Mouse (Mus musculus) inflammation-experienced regulatory T-cells, adult 16 weeks (primary cell): ENCODE measurements around the gene Olfr453. TPM values are rescaled to one million over a fixed set of nuclear protein-coding genes. Genes with fewer than 3 reads are reported as not detected.

ENCODE experiments used
- polyA plus RNA-seq: library from polyadenylated mRNA; unstranded; fragments of 100-300 nt; shearing (Covaris generic); gene quantifications from one replicate; pipeline ENCODE4 v1.2.1, GENCODE M21; 2017

Gene Olfr453
- polyA plus RNA-seq, result not detected

GRCm38 (mm10) chr6:42739071-42739470 lies at the start of gene Olfr453:
Gene Olfr453 (plus strand): TSS chr6:42739371.

DNA sequence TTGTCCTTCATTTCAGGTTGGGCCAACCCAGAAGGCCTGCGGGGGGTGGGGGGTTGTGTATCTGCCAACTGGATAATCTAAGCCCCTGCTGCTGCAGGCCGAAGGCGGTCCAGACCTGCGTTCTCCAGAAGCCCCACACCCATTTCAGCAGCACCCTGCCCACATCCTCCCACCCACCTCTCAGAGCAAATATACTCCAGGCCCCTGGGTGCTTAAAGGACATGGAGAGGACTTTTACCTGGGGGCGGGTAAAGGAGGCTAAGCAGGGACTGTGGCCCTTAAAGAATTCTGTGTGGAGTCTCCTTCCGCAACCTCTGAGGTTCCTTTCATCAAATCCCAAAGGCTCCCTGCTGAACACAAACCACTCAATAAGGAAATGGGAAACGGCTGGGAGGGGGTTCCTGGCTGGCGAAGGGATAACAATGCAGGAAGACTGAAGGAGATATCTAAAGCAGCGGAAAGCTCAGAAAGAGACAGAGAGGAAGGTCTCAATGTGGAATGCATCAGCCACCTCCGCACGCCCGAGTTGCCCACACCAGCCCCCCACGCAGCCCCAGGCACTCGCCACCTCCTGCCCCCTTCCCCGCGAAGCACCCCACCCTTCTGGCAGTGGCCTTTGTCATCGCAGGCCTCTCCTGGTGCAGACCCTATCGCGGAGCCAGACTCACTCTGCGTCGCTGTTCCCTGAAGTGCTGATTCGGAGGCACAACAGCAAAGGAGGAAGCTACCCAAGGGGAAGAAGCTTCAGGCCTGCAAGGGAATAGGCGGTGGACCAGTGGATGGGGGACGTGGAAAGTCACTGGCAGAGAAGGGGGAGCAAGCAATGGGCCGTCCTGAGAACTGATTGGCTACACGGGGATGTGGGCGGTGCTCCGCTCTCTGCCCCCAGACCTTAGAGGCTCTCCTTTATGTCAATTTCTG lies 29.6 kb upstream of the Olfr453 start, which contains the start of gene Tcaf1:
Gene Tcaf1 (minus strand): TSS at position 798 of the 921 bp plus-strand sequence.

GRCm38 (mm10) chr6:42756104-42756503 lies 16.9 kb downstream of the Olfr453 start, which contains the start of gene Olfr38:
Gene Olfr38 (plus strand): TSS chr6:42756404.

GRCm38 (mm10) chr6:42784793-42785192 lies 45.6 kb downstream of the Olfr453 start, which contains the start of gene Olfr452:
Gene Olfr452 (plus strand): TSS chr6:42785093.

Other genes with a start within 250 kb of the Olfr453 start
- gene Olfr455, start 191.8 kb upstream of the Olfr453 start, polyA plus RNA-seq, result not detected
- not detected for gene Tcaf3, start 141.7 kb upstream of the Olfr453 start, polyA plus RNA-seq
- gene Tcaf2, start 94.1 kb upstream of the Olfr453 start, polyA plus RNA-seq, result not detected
- not detected for gene Tcaf1, start 29.3 kb upstream of the Olfr453 start, polyA plus RNA-seq
- gene Olfr38, start 17.0 kb downstream of the Olfr453 start, polyA plus RNA-seq, result not detected
- gene Olfr452, start 45.7 kb downstream of the Olfr453 start, polyA plus RNA-seq, result not detected
- not detected for gene Olfr450, start 72.6 kb downstream of the Olfr453 start, polyA plus RNA-seq
- 0.33 TPM for gene Olfr449, start 95.0 kb downstream of the Olfr453 start, polyA plus RNA-seq
- not detected for gene Olfr448, start 151.1 kb downstream of the Olfr453 start, polyA plus RNA-seq
- gene Olfr447, start 169.5 kb downstream of the Olfr453 start, polyA plus RNA-seq, result not detected
- not detected for gene Olfr446, start 182.0 kb downstream of the Olfr453 start, polyA plus RNA-seq
- gene Olfr444, start 209.7 kb downstream of the Olfr453 start, polyA plus RNA-seq, result not detected